Mouse (Mus musculus) ovary, adult 18-20 months (tissue): ENCODE results near the gene Psg21.
"Not testable (repeated sequence)": the region's sequence is repeated elsewhere in the genome, so short reads cannot be mapped to it uniquely, and the experiment has no call there.

Experiments used
- DNase-seq: peaks from one replicate; pipeline ENCODE4 v3.0.0; 2022; ENCODE audit warnings: low spot score, mixed read lengths

The Psg21 gene

GRCm38 (mm10) chr7:18656625-18657024 lies at the start of gene Psg21:
Gene Psg21, minus strand, starts transcription at chr7:18656725.
- DNase-seq: not testable (repeated sequence)

- DNase-seq: no peak
Observed at GRCm38 (mm10) chr7:18686085-18686484, 29.6 kb upstream of the Psg21 start, which contains the start of gene Psg20. Gene Psg20, minus strand, starts transcription at chr7:18686185.

- no peak for DNase-seq
Observed at GRCm38 (mm10) chr7:18685586-18685985, 29.1 kb upstream of the Psg21 start.

GRCm38 (mm10) chr7:18679772-18680171 lies 23.2 kb upstream of the Psg21 start:
- no peak for DNase-seq

GRCm38 (mm10) chr7:18626921-18627320 lies 29.6 kb downstream of the Psg21 start:
- DNase-seq: not testable (repeated sequence)

GRCm38 (mm10) chr7:18616401-18616800 lies 40.1 kb downstream of the Psg21 start, which contains the start of gene Psg23:
Gene Psg23, minus strand, starts transcription at chr7:18616501.
- not testable (repeated sequence) for DNase-seq
